Comparison of ENCODE assay signal across 9 mouse cellular contexts in the genomic region with DNA sequence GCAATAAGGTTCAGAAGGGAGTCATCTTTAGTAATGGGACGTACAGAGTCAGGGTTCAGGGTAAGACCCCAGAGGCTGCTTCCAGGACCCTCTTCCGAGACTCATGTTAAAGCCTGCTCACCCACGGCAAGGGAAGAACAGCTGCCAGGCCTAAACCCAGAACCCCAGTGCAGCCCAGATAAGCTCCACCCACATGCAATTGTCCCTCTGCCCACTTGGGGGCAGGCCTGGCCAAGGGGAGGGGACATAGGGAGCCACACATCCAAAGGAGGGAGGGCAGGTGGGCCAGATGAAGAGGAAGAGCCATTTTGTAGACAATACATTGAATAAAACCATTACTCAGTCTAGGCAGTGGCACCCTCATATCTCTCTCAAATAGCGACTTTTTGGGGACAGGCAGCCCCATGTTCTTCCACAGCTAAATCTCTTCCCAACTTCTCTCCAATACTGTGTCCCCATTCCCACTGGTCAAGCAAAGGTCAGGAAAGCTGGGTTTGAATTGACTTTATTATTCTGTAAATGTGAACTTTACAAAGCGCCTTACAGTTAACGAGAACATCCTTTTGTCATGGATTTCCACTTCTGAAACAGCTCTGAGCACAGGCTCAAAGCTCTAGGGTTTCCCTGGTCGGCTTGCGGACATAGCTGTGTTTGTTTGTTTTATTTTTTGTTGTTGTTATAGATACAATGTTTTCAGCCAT. TPM values are rescaled to one million over a fixed set of nuclear protein-coding genes. Genes with fewer than 3 reads are reported as not detected.
DNase-seq lines count a peak whose midpoint lies in the region; ATAC-seq and TF ChIP-seq lines count a peak whose summit lies in the region.
"Had no signal": no experiment of that assay in that cellular context is flagged by ENCODE, and none has a peak within 500 bp of the region (broad histone marks: within the 10 kb centered on the region; RNA-seq: fewer than 3 reads in every experiment).

No protein-coding gene starts in this region.

- no peaks in the 10 kb centered on the region for H3K36me3 ChIP-seq in embryonic facial prominence, embryonic 11.5 days (replicated peaks; ENCODE audit: control insufficient read depth, insufficient read depth, low read depth, low read length)
- no peaks in the 10 kb centered on the region for H3K36me3 ChIP-seq in heart, embryonic 10.5 days
- peaks cover 7% of the 10 kb centered on the region; the same call in 1 of the 2 replicates for H3K36me3 ChIP-seq in kidney, embryonic 16.5 days (ENCODE audit: insufficient read depth, low read length)
- H3K36me3 ChIP-seq in liver, embryonic 16.5 days (ENCODE audit: control insufficient read depth, insufficient read depth) = no peaks in the 10 kb centered on the region
- peaks cover 6% of the 10 kb centered on the region for H3K36me3 ChIP-seq in neural tube, embryonic 12.5 days
- H3K36me3 ChIP-seq in stomach, postnatal 0 days (ENCODE audit: control insufficient read depth, insufficient read depth, low read length) = no peaks in the 10 kb centered on the region
- H3K36me3 ChIP-seq: embryonic facial prominence, embryonic 12.5 days had no signal

- no peaks in the 10 kb centered on the region for H3K4me1 ChIP-seq in embryonic facial prominence, embryonic 11.5 days (ENCODE audit: control insufficient read depth, insufficient read depth, low read length)
- H3K4me1 ChIP-seq in heart, embryonic 10.5 days = peaks cover 12% of the 10 kb centered on the region; the same call in 1 of the 2 replicates
- peaks cover 26% of the 10 kb centered on the region for H3K4me1 ChIP-seq in kidney, embryonic 16.5 days (ENCODE audit: insufficient read depth, low read length)
- H3K4me1 ChIP-seq in liver, embryonic 16.5 days (ENCODE audit: control insufficient read depth, low read depth, low read length) = no peaks in the 10 kb centered on the region
- H3K4me1 ChIP-seq in neural tube, embryonic 12.5 days = no peaks in the 10 kb centered on the region
- H3K4me1 ChIP-seq in stomach, postnatal 0 days (replicated peaks; ENCODE audit: control insufficient read depth, insufficient read depth) = no peaks in the 10 kb centered on the region

- WGBS in embryonic facial prominence, embryonic 11.5 days = 41% methylated on average over 8 of the region's 8 CpGs
- 40% methylated on average over 8 of the region's 8 CpGs for WGBS in heart, embryonic 10.5 days
- WGBS in kidney, embryonic 16.5 days = 27% methylated on average over 8 of the region's 8 CpGs
- 43% methylated on average over 8 of the region's 8 CpGs for WGBS in liver, embryonic 16.5 days (ENCODE audit: insufficient replicate concordance)
- WGBS in neural tube, embryonic 12.5 days = 29% methylated on average over 8 of the region's 8 CpGs
- WGBS in stomach, postnatal 0 days = 46% methylated on average over 8 of the region's 8 CpGs

- no peaks in the 10 kb centered on the region for H3K27me3 ChIP-seq in embryonic facial prominence, embryonic 11.5 days (ENCODE audit: control insufficient read depth, insufficient read depth, low read length)
- H3K27me3 ChIP-seq in heart, embryonic 10.5 days (ENCODE audit: insufficient read depth, poor library complexity, severe bottlenecking) = peaks cover 14% of the 10 kb centered on the region; the same call in 1 of the 2 replicates
- no peaks in the 10 kb centered on the region for H3K27me3 ChIP-seq in kidney, embryonic 16.5 days (ENCODE audit: insufficient read depth, low read length)
- H3K27me3 ChIP-seq in liver, embryonic 16.5 days (ENCODE audit: control insufficient read depth, insufficient read depth, low read depth, low read length) = no peaks in the 10 kb centered on the region
- H3K27me3 ChIP-seq in neural tube, embryonic 12.5 days (replicated peaks) = no peaks in the 10 kb centered on the region
- H3K27me3 ChIP-seq in stomach, postnatal 0 days (ENCODE audit: control insufficient read depth, insufficient read depth, low read length) = no peaks in the 10 kb centered on the region
- H3K27me3 ChIP-seq: embryonic facial prominence, embryonic 12.5 days had no signal

- TF ChIP-seq EP300 in stomach, postnatal 0 days (optimal IDR thresholded peaks at IDR 0.05) = no peak

- TF ChIP-seq CTCF in stomach, postnatal 0 days (IDR thresholded peaks at IDR 0.05; ENCODE audit: low read depth) = peak; percentile 97

- no peak overlapping the region for H3K27ac ChIP-seq in embryonic facial prominence, embryonic 11.5 days (replicated peaks; ENCODE audit: low read depth, low read length)
- H3K27ac ChIP-seq in heart, embryonic 10.5 days = no peak overlapping the region
- H3K27ac ChIP-seq in kidney, embryonic 16.5 days (ENCODE audit: low read length) = peak overlapping the region; percentile 67; the same call in 1 of the 2 replicates
- no peak overlapping the region for H3K27ac ChIP-seq in liver, embryonic 16.5 days (ENCODE audit: low read length)
- H3K27ac ChIP-seq in neural tube, embryonic 12.5 days = no peak overlapping the region
- H3K27ac ChIP-seq in stomach, postnatal 0 days (replicated peaks) = 0 out of 2 replicates have a peak overlapping the region, but pooled peaks have one; percentile 0
- H3K27ac ChIP-seq: embryonic facial prominence, embryonic 12.5 days had no signal

- no peak overlapping the region for H3K4me3 ChIP-seq in embryonic facial prominence, embryonic 11.5 days (ENCODE audit: low read depth, low read length)
- no peak overlapping the region for H3K4me3 ChIP-seq in heart, embryonic 10.5 days
- no peak overlapping the region for H3K4me3 ChIP-seq in kidney, embryonic 16.5 days (ENCODE audit: low read length)
- H3K4me3 ChIP-seq in liver, embryonic 16.5 days (ENCODE audit: low read depth, low read length) = no peak overlapping the region
- no peak overlapping the region for H3K4me3 ChIP-seq in neural tube, embryonic 12.5 days
- no peak overlapping the region for H3K4me3 ChIP-seq in stomach, postnatal 0 days (ENCODE audit: low read depth, low read length)
- H3K4me3 ChIP-seq: embryonic facial prominence, embryonic 12.5 days had no signal

- H3K9ac ChIP-seq in embryonic facial prominence, embryonic 11.5 days (replicated peaks; ENCODE audit: low read length) = no peak overlapping the region
- H3K9ac ChIP-seq in kidney, embryonic 16.5 days (replicated peaks; ENCODE audit: low read length) = no peak overlapping the region
- H3K9ac ChIP-seq in liver, embryonic 16.5 days (ENCODE audit: low read depth, low read length) = no peak overlapping the region
- H3K9ac ChIP-seq in neural tube, embryonic 12.5 days = no peak overlapping the region
- H3K9ac ChIP-seq in stomach, postnatal 0 days (ENCODE audit: low read length) = no peak overlapping the region
- H3K9ac ChIP-seq: embryonic facial prominence, embryonic 12.5 days had no signal

- peak; percentile 70 to 72 for DNase-seq in B cell, adult 2 months
- DNase-seq in adrenal gland, postnatal 14 days = peak; percentile 88
- DNase-seq in embryonic facial prominence, embryonic 11.5 days (ENCODE audit: low spot score) = peak; percentile 80
- DNase-seq in heart, embryonic 10.5 days (ENCODE audit: low spot score) = peak; percentile 86
- DNase-seq in stomach, postnatal 0 days (ENCODE audit: low spot score) = peak; percentile 81

- peak; percentile 68; the same call in 1 of the 2 replicates for ATAC-seq in embryonic facial prominence, embryonic 11.5 days (replicated peaks; ENCODE audit: insufficient number of reproducible peaks, low FRiP score, low TSS enrichment, low read depth)
- peak; percentile 84; the same call in 1 of the 2 replicates for ATAC-seq in kidney, embryonic 16.5 days (ENCODE audit: low FRiP score, low TSS enrichment)
- ATAC-seq in liver, embryonic 16.5 days (ENCODE audit: low read depth) = peak; percentile 70
- peak; percentile 72 for ATAC-seq in neural tube, embryonic 12.5 days (ENCODE audit: low FRiP score, low read depth)
- ATAC-seq in stomach, postnatal 0 days (ENCODE audit: low FRiP score, low TSS enrichment) = peak; percentile 78

- H3K4me2 ChIP-seq in embryonic facial prominence, embryonic 11.5 days (ENCODE audit: low read depth, low read length) = no peak overlapping the region
- no peak overlapping the region for H3K4me2 ChIP-seq in kidney, embryonic 16.5 days (replicated peaks; ENCODE audit: low read depth, low read length)
- H3K4me2 ChIP-seq in liver, embryonic 16.5 days (ENCODE audit: low read depth, low read length) = no peak overlapping the region
- H3K4me2 ChIP-seq in neural tube, embryonic 12.5 days (replicated peaks) = no peak overlapping the region
- H3K4me2 ChIP-seq in stomach, postnatal 0 days (replicated peaks; ENCODE audit: low read depth) = no peak overlapping the region
- H3K4me2 ChIP-seq: embryonic facial prominence, embryonic 12.5 days had no signal

- no peaks in the 10 kb centered on the region for H3K9me3 ChIP-seq in embryonic facial prominence, embryonic 11.5 days (replicated peaks; ENCODE audit: control insufficient read depth, low read length)
- no peaks in the 10 kb centered on the region for H3K9me3 ChIP-seq in heart, embryonic 10.5 days
- no peaks in the 10 kb centered on the region for H3K9me3 ChIP-seq in kidney, embryonic 16.5 days (ENCODE audit: low read length)
- no peaks in the 10 kb centered on the region for H3K9me3 ChIP-seq in liver, embryonic 16.5 days (replicated peaks; ENCODE audit: control insufficient read depth, low read length)
- no peaks in the 10 kb centered on the region for H3K9me3 ChIP-seq in neural tube, embryonic 12.5 days
- H3K9me3 ChIP-seq in stomach, postnatal 0 days (ENCODE audit: control insufficient read depth, low read length) = no peaks in the 10 kb centered on the region
- H3K9me3 ChIP-seq: embryonic facial prominence, embryonic 12.5 days had no signal

RNA-seq across cellular contexts. Expression of gene Ubac1, which starts 33.6 kb away (rescaled TPM):
- total RNA-seq in adrenal gland, postnatal 14 days (2021) = 53.0 and 58.0 TPM in 2 replicates
- 113 and 120 TPM in 2 replicates for polyA plus RNA-seq in embryonic facial prominence, embryonic 11.5 days (2014; fragmentation: Nextera tagmentation; extraction: Ambion mirVana)
- 116 and 127 TPM in 2 replicates for polyA plus RNA-seq in heart, embryonic 10.5 days (2016; fragmentation: Nextera tagmentation; extraction: Ambion mirVana)
- polyA plus RNA-seq in kidney, embryonic 16.5 days (2015; fragmentation: Nextera tagmentation; extraction: Ambion mirVana) = 83.6 and 88.5 TPM in 2 replicates
- polyA plus RNA-seq in liver, embryonic 16.5 days (2015; fragmentation: Nextera tagmentation; extraction: Ambion mirVana) = 392 and 410 TPM in 2 replicates
- polyA plus RNA-seq in neural tube, embryonic 12.5 days (2016; fragmentation: Nextera tagmentation; extraction: Ambion mirVana) = 106 and 107 TPM in 2 replicates
- 47.7 and 49.1 TPM in 2 replicates for polyA plus RNA-seq in stomach, postnatal 0 days (2015; fragmentation: Nextera tagmentation; extraction: Ambion mirVana)

Comparison
In these comparisons a context has a peak if more than half of its experiments do, and no peak if none do; other contexts are left out.
1. H3K27ac ChIP-seq: peak in kidney, embryonic 16.5 days (single experiment) and stomach, postnatal 0 days (single experiment); none in embryonic facial prominence, embryonic 11.5 days (single experiment), heart, embryonic 10.5 days (single experiment), liver, embryonic 16.5 days (single experiment) and neural tube, embryonic 12.5 days (single experiment).
2. Peak in every context shown above with its lines, with median percentiles within 50 percentile points of each other: DNase-seq and ATAC-seq.